Mouse (Mus musculus) cerebellum, adult 2 months (tissue): ENCODE data around the gene Hoxd9.

Experiments
- CTCF ChIP-seq: fragments of 200-500 bp; IDR thresholded peaks from 2 replicates; pipeline ENCODE4 v1.5.1; 2011; ENCODE audit warnings: low read depth, mild to moderate bottlenecking, control low read depth, low read length, moderate library complexity, borderline replicate concordance; ENCODE audit not compliant: insufficient read depth
- POLR2A ChIP-seq: fragments of 200-500 bp; IDR thresholded peaks from 2 replicates; pipeline ENCODE4 v1.6.1; 2011; ENCODE audit warnings: low read length, control low read depth, borderline replicate concordance; ENCODE audit not compliant: insufficient read depth

DNA sequence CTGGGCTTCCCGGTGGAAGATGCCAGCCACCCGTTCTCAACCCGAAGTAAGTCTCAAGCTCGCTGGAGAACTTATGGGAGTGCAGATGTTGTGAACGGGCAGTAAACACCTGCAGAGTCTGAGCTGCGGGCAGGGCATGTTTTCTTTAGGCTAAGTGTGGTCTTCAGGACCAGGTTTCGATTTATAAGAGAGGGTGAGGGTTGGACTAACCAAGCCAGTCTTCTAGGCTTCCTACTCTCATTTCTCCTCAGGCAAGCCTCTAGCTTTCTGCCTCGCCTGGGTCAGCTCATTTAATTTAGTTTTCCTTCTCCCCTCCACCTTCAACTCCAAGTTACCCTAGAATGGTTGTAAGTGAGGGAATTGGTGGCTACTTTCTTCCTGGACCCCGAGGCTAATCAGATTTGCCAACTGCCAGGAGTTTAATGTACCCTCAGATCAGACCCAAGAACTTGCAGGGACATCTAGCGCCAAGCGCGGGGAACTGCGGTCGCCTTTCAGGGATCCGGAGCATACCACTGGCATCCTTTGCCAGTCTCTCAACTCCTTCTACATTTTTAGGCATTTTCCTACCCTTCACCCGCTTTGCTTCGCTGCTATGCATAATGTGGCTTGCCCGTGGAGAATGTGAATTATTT is 34.1 kb upstream of the Hoxd9 start:
- peak; percentile 51; the same call in 1 of the 2 replicates for TF ChIP-seq CTCF
- TF ChIP-seq POLR2A = no peak
